Mouse (Mus musculus): ENCODE data around the gene Wipf1. TPM values are rescaled to one million over a fixed set of nuclear protein-coding genes. Genes with fewer than 3 reads are reported as not detected.
"Not testable (repeated sequence)": the region's sequence is repeated elsewhere in the genome, so short reads cannot be mapped to it uniquely, and the experiment has no call there.

Gene Wipf1
- total RNA-seq, 2 experiments from 2014 or later, result 9.6 to 11.7 TPM

- DNase-seq (ENCODE audit: low spot score in 2 of 2), result no peak
Measured at GRCm38 (mm10) chr2:73509248-73510024, 20.1 kb downstream of the Wipf1 start.

DNA sequence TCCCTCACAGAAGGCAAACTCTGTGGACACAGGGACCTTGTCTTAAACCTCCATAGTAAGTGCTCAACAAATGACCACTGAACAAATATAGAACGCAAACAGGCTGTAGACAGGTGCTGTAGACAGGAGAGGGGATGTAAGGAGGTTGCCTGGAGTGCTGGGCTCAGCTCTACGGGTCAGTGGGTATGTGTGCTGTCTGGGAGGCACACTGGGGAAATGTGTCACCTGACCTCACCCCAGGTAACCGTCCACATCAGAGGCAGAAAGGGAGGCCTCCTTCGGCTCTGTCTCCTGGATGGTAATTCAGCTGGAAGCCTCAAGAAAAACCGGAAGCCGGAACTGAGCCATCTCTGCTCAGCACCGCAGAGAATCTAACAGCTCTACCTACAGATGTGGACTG is 21.6 kb downstream of the Wipf1 start:
- no peak for DNase-seq (ENCODE audit: low spot score in 2 of 2)

- not testable (repeated sequence) for DNase-seq (ENCODE audit: low spot score in 2 of 2)
Measured at GRCm38 (mm10) chr2:73506337-73506736, 23.2 kb downstream of the Wipf1 start.

DNA sequence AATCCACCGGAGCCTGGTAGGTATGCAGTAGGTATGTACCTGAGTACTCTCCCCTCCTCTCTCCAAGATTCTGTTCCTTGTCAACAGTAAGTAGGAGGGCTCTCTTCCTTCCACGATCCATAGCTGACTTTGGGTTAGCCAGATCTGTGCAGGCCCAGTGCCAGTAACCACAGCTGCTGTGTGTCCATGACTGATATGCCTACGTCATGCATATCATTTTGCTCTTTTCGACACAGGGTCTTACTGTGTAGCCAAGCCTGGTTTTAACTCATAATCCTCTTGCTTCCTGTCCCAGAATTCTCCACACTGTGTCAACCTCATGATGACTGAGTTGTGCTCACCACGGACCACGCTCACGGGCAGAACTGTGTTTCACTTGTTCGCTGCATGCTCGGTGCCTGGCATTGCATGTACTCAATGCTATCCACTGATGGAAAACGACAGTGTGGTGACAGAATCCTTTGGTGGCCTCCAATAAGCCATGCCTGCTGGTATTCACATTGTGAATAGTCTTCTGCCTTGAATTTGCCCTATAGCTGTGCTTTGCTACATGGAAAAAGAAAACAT is 26.6 kb downstream of the Wipf1 start:
- DNase-seq (ENCODE audit: low spot score in 2 of 2), result no peak

DNA sequence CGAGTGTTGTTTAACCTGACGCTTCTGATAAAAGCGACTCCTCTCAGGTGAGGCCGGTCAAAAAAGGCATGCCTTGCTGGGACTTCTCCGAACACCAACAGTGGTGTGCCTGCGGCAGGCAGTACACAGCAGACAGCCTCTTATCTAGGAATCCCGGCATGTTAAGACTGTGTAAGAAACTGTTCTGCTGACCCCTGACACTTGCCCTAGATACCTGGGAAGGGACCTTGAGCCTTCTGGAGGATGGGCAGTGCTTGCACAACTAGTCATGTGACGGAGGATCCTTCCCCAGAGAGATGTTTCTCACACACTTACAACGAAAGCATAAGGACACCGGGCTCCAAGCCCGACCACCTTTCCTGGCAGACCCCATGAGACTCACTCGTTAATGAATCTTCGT is 28.7 kb downstream of the Wipf1 start:
- DNase-seq (ENCODE audit: low spot score in 2 of 2), result no peak

GRCm38 (mm10) chr2:73498322-73498721 is 31.2 kb downstream of the Wipf1 start:
- no peak for DNase-seq (ENCODE audit: low spot score in 2 of 2)

DNA sequence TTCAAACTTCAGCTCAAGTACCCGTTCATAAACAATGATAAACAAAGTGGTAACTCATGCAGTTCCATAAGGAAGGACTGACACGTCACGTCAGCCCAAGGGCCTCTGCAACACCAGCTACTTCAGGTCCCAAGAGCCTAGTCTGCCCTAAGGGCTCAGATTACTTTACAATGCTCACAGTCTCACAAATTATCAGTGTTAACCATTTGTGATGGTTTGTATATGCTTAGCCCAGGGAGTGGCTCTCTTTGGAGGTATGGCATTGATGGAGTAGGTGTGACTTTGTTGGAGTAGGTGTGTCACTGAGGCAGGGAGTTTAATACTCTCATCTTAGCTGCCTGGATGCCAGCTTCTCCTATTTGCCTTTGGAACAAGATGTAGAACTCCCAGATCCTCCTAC is 32.0 kb downstream of the Wipf1 start:
- no peak for DNase-seq (ENCODE audit: low spot score in 2 of 2)

GRCm38 (mm10) chr2:73496944-73497343 is 32.6 kb downstream of the Wipf1 start:
- no peak for DNase-seq (ENCODE audit: low spot score in 2 of 2)

GRCm38 (mm10) chr2:73496329-73496685 is 33.2 kb downstream of the Wipf1 start:
- no peak for DNase-seq (ENCODE audit: low spot score in 2 of 2)

DNA sequence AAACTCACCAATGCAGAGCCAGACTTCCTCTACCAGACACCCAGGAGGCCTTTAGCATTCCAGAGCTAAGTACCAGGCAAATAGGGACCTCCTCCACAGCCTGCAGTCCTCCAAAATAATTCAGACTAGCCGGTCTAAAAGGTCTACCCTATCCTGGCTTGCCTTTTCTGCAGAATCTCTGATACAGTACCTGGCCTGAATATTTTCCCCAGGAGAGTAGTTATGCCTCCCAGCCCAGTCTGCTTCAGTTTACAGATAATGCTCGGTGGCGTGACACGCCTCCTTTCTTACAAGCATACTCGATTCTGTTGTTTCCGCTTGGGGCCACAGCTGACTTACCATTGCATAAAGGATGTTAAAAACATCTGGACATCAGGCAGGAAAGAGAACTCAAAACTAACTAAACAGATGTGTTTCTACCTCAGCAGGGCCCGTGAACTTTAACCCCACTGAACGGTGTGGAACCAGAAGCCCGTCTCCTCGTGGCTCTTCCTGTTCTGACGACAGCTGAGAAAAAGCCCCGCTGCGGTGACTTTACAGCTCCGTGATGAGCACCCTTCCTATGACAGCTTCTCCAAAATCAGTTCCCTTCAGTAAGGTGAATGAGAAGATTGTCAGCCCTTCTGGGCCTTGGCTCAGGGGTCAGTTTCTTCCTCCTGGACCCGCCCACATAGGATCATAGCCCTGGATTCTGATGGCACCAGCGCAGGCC is 33.8 kb downstream of the Wipf1 start:
- DNase-seq (ENCODE audit: low spot score in 2 of 2), result no peak

GRCm38 (mm10) chr2:73493517-73493916 is 36.0 kb downstream of the Wipf1 start:
- DNase-seq (ENCODE audit: low spot score in 2 of 2), result no peak

- DNase-seq (ENCODE audit: low spot score in 2 of 2), result peak in 1 of 2 experiments; percentile 34
Measured at GRCm38 (mm10) chr2:73491442-73492241, 37.9 kb downstream of the Wipf1 start.

GRCm38 (mm10) chr2:73490466-73490865 is 39.1 kb downstream of the Wipf1 start:
- DNase-seq (ENCODE audit: low spot score in 2 of 2), result no peak

- no peak for DNase-seq (ENCODE audit: low spot score in 2 of 2)
Measured at GRCm38 (mm10) chr2:73486120-73486601, 43.4 kb downstream of the Wipf1 start.

DNA sequence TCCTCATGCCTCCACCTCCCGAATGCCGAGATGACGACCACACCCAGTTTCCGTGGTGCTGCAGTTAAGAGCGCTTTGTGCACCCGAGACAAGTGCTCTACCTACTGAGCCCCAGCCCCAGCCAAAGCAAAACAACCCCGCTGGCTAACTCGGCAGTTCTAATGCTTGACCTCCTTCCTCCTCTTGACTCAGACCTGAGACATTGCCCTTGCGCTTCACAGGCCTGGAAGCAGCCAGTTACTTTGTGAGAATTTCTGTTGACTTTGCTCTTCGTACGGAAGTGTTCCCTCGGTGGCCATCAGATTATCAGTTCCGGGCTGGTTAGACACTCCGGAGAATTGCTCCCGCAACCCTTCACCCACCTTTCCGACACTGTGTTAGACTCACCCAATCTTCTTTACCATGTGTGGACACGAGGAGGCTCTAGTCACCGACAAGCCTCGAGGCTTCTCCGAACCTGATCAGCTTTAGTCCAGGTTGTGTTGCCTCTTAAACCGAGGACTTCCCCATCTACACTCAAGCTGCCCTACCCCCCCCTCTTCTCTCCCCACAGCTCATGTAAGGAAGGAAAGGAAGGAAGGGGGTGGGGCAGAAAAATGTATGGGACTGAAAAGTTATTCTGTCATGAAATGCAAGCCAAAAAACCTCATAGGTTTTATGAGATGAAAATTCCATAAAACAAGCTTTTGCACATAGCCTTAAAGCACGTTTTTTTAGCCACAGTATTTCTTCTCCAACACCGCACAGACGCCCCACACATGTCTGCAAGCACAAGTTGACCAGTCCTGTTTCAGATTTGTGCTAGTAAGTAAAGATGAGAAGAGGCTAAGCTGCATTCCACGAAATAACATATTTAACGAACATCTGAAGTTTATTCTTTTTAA is 44.1 kb downstream of the Wipf1 start:
- DNase-seq (ENCODE audit: low spot score in 2 of 2), result no peak

DNA sequence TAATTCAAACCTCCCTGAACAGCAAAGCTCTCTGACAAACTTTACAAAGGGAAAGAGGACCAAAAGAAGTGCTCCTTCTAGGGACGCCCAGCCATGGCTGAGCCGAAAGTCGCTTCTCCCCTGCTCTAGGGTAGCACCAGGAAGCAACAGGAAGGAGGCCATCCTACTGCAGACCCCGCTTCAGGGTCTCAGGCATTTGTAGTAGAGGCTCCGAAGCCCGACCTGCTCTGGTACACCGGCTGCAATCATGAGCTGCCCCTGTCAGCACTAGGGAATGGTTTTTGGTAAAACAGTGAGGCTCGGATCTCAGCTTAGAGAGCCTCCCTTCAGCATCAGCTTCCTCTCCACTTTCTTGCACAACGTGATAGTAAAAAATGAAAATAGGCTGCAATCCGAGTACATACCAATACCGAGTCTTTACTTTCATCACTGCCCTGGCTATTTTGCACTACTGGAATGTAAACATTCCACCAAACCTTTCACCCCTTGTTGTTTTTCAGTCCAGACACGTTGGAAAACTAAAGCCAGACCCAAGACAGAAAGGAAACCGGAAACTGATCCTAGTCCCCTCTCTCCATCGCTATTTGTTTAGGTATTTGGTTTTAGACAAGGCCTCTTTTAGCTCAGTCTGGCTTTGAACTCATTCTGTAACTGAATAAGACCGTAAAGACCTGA is 44.8 kb downstream of the Wipf1 start:
- DNase-seq (ENCODE audit: low spot score in 2 of 2), result no peak

GRCm38 (mm10) chr2:73478805-73479204 is 50.7 kb downstream of the Wipf1 start:
- DNase-seq (ENCODE audit: low spot score in 2 of 2), result no peak

GRCm38 (mm10) chr2:73477501-73477900 is 52.0 kb downstream of the Wipf1 start:
- no peak for DNase-seq (ENCODE audit: low spot score in 2 of 2)

GRCm38 (mm10) chr2:73475519-73475918 is 54.0 kb downstream of the Wipf1 start:
- no peak for DNase-seq (ENCODE audit: low spot score in 2 of 2)

DNA sequence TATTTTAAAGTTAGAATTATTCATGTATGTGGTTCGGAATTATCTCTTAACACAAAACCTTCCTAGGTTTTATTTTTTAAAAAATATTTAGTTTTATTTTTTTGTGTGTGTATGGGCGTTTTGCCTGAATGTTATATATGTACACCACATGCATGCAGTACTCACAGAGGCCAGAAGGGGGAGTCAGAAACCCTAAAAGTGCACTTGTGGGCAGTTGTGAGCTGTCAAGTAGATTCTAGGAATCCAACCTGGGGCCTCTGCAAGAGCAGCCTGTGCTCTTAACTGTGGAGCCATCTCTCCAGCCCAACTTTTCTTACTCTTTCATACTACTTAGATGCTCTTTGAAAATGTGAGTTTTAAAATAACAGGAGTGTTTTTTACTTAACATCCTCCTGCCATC is 57.4 kb downstream of the Wipf1 start:
- no peak for DNase-seq (ENCODE audit: low spot score in 2 of 2)

All from layer of hippocampus, adult 18-20 months (tissue).